Mouse (Mus musculus) cerebellum, adult 11 months (tissue): ENCODE measurements around the gene Gm20517.
"Not testable (repeated sequence)": the region's sequence is repeated elsewhere in the genome, so short reads cannot be mapped to it uniquely, and the experiment has no call there.

Experiments used
- DNase-seq: peaks from one replicate; pipeline ENCODE4 v3.0.0; 2022

The Gm20517 gene

DNA sequence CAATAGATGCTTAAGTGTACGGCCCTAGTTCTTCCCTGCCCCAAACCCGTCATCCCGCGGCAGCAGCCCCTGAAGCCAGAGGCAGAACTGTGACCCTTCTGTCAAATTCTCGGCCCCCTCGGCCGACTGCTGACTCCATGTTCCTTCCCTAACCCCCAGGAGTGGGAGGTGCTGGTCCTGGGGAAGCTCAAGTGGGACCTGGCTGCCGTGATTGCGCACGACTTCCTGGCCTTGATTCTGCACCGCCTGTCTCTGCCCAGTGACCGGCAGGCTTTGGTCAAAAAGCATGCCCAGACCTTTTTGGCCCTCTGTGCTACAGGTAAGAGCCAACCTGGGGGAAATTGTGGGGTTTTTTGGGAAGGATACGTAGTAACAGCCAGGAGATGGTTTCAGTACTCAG lies 14.1 kb upstream of the Gm20517 start:
- no peak for DNase-seq

DNA sequence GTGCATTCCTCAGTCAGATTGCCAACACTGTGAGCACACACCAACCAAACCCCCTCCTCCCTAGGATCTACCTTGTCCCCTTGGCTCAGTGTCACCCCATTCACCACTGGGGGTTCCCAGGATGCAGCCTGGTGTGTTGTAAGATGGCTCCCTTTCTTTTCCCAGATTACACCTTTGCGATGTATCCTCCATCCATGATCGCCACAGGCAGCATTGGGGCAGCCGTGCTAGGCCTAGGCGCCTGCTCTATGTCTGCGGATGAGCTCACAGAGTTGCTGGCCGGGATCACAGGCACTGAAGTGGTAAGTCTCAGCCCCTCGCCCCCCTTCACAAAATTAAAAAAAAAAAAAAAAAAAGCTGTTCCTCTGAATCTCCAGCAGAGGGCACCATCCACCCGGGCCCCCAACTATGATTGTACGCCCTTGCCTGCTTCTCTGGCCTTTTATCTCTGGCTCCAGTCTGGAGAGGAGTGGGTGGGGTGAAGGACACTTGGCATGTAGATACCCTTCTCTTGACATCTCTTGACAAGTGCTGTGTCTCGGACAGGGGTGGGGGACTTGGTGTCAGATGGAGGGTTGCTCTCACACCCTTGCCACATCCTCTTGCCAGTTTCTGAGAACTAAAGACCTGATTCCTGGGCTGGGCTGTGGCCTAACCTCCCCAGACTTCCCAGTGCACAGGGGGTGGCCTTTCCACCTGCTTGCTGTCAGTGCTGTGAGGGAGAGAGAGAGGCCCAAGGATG lies 13.4 kb upstream of the Gm20517 start:
- DNase-seq, result no peak

DNA sequence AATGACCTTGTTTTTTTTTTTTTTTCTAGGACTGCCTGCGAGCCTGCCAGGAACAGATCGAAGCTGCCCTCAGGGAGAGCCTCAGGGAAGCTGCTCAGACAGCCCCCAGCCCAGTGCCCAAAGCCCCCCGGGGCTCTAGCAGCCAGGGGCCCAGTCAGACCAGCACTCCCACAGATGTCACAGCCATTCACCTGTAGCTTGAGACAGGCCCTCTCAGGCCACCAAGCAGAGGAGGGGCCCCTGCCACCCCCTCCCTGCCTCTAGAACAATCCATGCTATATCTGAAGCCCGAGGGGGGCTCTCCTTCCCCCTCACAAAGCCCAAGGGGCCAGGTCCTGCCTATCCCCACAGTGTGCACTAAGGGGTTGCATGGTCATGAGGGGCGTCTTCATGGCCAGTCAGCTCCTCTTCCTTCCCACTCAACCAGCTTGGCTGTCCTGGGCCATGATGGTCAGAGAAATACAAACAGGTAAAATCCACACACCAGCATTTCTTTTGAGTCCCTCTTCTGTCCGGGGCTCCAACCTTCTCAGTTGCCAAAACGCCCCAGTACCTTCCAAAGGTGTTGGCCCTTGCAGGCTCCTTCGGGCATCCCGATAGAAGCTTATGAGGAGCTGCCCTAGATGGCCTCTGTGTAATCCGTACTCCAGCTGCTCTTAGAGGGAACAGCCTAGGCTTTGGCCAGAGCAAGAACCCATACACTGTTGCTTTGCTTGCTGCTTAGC lies 12.6 kb upstream of the Gm20517 start:
- DNase-seq, result not testable (repeated sequence)

DNA sequence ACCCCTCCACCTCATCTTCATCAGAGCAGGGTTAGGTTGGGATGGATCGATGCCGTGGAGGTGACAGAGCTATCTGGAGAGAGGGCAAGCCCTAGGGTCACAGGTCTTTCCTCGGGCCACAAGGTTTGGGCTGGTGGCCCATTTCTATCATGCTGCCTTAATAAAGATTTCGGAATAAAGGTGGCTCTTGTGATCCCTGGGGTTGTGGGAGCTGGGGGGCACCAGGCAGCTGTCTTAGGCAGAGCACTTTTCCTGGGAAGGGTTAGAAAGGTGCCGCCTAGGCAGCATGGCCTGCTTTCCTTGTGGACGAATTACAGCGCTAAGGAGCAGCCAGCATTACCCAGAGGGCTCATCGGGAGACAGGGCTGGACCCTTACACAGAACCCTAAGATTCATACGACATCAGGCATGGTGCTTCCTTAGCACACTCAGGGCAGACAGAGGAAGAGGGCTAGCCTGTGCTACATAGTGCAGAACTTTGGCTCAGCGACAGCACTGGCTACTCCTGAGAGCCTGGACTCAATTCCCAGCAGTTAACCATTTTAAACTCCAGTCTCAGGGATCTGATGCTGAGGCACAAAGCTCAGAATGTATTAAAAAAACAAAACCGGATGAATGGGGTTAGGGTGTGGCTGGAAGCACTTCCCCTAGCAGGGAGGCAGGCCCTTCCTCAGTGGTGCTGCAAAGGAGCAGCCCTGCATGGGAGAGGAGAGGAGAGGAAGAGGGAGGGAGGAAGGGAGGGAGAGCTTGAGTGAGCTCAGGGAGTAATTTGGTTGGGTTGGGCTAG lies 11.7 kb upstream of the Gm20517 start:
- DNase-seq, result no peak

DNA sequence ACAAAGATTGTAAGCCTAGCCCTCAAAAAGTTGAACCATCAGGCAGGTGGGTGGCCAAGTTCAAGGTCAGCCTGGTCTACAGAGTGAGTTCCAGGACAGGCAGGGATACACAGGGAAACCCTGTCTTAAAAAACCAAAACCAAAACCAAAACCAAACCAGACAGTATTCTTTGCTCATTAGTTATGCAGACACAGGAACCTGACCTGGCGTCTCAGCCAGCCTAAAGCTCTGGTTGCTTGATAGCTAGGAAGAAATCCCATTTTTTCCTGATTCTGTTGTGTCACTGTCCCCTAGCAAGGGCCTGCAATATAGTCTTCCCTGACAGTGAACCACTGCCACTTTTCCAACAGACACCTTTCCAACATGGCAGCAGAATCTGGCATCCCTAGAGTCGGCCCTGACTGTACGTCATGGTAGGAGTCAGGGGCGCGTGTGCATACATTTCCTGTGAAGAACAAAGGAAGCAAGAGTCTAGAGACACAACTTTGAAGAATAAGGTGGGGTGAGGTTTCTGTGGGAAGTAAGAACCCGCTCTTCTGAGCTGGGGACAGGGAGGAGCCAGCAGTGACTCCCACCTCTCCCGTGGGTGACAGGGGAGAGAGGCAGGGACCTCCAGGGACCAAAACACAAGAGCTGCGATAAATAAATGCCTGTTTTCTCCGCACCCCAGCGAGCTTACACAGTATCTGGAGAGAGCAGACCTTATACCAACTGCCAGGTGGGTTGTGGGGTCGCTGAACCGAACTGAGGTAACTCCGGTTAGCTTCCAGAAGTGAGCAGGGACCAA lies 10.6 kb upstream of the Gm20517 start:
- no peak for DNase-seq

- DNase-seq, result no peak
Observed at GRCm38 (mm10) chr17:47601389-47601755, 10.0 kb upstream of the Gm20517 start.

- no peak for DNase-seq
Observed at GRCm38 (mm10) chr17:47602289-47602688, 9.1 kb upstream of the Gm20517 start.

- no peak for DNase-seq
Observed at GRCm38 (mm10) chr17:47606220-47606619, 5.2 kb upstream of the Gm20517 start.

DNA sequence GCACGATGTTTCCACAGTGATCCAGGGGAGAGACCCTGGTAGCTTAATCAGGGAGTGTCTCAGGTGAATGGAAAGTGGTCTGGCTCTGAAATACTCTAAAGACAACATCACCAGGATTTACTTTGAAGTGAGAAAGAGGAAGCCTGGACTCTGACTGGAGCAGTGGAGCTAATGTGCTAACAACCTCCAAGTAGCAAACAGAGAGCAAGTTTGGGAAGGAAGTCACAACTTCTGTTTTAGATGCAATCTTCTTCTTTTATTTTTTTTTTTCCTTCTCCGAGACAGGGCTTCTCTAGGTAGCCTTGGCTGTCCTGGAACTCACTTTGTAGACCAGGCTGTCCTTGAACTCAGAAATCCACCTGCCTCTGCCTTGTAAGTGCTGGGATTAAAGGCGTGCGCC lies 2.2 kb upstream of the Gm20517 start:
- DNase-seq, result no peak

DNA sequence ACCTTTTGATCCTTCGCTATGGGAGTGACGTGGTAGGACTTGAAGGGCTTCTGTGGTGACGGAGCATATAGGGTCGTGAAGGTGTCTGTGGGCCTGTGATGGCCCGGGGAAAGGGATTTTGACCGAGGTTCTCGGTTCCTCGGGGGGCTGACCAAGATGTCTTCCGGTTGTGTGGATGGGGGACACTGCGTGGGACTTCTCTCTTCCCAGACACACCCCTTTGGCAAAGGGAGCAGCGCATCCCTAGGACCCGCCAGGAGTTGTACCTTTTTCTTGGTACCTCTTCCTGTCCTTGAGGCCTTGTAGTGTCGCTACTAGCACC lies 233 bp downstream of the Gm20517 start:
- no peak for DNase-seq

GRCm38 (mm10) chr17:47614018-47614417 lies 2.6 kb downstream of the Gm20517 start:
- DNase-seq, result no peak

DNA sequence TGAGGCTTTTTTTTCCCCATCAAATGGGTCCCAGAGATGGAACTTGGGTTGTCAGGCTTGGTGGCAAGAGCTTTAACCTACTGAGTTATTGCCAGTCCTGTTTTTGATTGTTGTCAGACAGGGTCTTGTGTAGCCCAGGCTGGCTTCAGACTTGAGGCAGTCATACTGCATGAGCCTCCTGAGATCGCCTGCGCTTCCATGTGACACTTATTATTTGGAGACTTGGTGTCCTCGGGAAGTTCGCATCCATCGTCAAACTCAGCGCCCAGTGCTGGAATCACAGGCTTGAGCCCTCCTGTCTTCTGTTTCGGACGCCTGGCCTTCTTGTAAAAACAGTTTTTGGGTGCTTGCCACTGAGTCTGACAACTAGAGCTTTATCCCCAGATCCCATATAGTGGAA lies 4.7 kb downstream of the Gm20517 start:
- no peak for DNase-seq

DNA sequence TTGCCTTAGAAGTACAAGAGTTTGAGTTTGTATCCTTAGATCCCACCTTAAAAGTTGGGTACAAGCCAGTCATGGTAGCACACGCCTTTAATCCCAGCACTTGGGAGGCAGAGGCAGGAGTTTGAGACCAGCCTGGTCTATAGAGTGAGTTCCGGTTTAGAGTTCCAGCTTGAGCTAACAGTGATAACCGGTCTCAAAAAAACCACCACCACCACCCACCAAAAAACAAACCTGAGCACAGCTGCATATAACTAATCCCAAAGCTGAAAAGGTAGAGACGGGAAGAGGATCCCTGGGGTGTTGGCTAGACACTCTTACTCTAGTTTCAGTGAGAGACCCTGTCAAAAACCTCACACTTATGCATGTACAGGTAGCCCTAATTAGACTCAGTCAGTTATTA lies 5.3 kb downstream of the Gm20517 start:
- no peak for DNase-seq

DNA sequence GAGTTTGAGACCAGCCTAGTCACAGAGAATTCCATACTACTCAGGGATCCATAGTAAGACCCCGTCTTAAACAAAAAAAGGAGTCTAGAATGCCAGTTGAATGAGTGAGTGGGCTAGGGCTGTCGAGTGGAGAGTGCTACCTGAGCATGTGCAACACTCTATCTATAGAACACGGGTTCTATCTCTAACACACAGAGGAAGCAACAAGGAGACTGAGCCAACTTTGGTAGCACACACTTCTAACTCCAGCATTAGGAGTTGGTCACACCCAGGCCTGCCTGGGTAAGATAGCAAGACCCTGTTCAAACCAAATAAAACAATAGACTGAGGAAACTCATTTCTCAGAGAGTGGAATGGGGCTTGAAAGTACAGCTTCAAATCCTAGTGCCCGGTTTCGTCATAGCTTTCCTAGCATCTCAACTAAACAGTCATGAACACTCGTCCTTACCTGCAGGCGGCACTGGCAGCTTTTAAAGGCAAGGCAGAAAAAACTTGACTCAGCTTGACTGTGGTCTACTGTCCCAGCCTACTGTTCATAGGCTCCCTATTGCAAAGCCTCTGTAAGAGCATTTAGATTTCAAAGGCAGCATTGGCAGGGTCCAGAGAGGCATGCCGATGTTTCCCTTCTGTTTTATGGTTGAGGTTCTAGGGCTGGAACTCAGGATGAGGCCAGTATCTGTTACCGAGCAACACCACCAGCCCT lies 6.4 kb downstream of the Gm20517 start:
- DNase-seq, result no peak

DNA sequence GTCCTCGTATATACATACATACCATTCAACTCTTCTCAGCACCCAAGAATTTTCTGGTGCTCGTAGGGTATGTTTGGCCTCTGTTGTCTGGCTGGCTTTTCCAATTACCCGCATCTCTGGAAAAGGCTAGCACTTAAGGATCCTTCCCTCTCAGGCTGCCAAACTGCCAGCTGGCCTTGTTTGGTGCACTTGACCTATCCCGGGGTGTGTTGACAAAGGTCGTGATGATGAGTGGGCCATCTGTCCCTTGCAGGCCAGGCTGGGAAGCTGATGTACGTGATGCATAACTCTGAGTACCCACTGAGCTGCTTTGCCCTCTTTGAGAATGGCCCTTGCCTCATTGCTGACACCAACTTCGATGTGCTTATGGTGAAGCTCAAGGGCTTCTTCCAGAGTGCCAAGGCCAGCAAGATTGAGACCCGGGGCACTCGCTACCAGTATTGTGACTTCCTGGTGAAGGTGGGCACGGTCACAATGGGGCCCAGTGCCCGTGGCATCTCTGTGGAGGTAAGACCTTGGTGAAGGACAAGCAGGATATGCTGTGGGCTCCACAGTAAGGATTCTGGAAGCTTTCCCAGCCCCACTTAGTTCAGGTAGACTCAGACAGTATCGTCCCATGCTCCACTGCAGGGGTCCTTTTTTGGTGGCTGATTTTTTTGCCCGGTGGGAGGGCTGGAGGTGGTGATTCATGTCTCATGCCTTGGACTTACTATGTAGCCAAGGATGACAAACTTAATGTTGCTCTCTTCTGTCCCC lies 7.3 kb downstream of the Gm20517 start:
- DNase-seq, result no peak

GRCm38 (mm10) chr17:47622912-47623554 lies 11.6 kb downstream of the Gm20517 start:
- no peak for DNase-seq

- not testable (repeated sequence) for DNase-seq
Observed at GRCm38 (mm10) chr17:47624572-47624971, 13.2 kb downstream of the Gm20517 start.

DNA sequence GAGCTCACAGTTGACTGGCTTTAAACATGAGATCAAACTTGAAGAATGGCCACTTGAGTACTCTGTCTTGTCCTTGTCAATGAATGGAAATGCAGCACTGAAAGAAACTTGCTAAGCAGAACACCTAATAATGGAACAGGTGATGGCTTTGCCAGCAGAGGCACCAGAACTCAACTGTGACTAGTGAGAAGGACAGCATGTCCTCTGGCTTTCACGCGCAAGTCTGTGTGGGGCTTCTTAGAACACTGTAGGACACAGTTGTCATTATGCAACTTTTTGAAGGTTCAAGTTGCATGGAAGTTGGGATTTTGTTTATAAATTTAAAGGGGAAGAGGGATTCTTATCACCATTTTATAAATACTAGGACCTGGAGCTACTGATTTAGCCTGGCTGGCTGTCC lies 13.7 kb downstream of the Gm20517 start:
- DNase-seq, result no peak

GRCm38 (mm10) chr17:47626031-47626430 lies 14.6 kb downstream of the Gm20517 start:
- DNase-seq, result no peak

- no peak for DNase-seq
Observed at GRCm38 (mm10) chr17:47627791-47628190, 16.4 kb downstream of the Gm20517 start.
